Mouse (Mus musculus): ENCODE measurements at regions not wholly inside any gene's neighbourhood (a gene's known extent, or its start where the extent isn't known, plus 50 kb on each side); places are given as distances from the start of the nearest gene placed in this dataset.

DNA sequence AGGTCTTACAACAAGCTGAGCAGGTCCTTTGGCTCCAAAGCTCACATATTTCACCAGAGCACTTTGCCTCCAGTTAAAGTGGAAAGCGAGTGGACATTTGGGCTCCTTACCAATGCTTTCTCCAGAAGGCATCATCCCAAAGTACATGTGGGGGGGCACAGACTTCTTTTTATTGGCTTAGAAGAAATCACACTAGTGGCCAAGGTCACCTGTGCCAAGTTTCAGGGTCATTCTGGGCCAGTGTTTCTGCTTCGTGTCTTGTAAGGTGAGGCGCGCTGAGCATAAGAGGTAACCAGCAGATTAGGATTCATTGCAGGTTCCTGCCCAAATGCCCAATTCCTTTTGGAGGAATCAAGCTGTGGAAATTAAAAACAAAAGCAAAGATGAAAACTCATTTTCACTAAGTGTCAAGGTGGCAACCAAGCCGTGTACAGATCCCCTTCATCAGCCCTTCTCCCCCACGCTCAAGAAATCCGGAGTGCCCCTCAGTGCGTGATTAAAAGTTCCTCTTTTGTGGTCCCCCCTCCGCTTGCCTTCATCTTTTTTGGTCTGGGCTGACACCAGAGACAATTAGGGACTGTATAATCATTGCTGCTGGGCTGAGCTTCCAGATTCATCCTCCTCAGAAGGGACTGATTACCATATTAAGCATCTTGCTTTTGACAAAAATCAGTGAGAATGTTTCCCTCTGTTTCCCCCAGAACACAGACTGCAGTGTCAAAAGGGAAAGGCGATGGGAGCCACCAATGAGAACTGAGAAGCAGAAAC is 222.2 kb upstream of the Ntm start:
- no peaks in the 10 kb centered on the region for H3K36me3 ChIP-seq (replicated peaks)
- H3K4me3 ChIP-seq, result no peak overlapping the region
- H3K27me3 ChIP-seq (replicated peaks; ENCODE audit: low read depth, poor library complexity, severe bottlenecking), result no peaks in the 10 kb centered on the region
- no peak for DNase-seq (ENCODE audit: low spot score)
- H3K9me3 ChIP-seq, result no peaks in the 10 kb centered on the region
- H3K27ac ChIP-seq (replicated peaks), result no peak overlapping the region
- 90% methylated on average over 10 of the region's 10 CpGs for WGBS
- 0 out of 2 replicates have a peak, but pooled peaks cover 6% of the 10 kb centered on the region for H3K4me1 ChIP-seq

GRCm38 (mm10) chr9:30186261-30186660 is 223.3 kb upstream of the Ntm start:
- no peak overlapping the region for H3K4me3 ChIP-seq

GRCm38 (mm10) chr9:30190078-30190477 is 227.1 kb upstream of the Ntm start:
- no peaks in the 10 kb centered on the region for H3K27me3 ChIP-seq (replicated peaks; ENCODE audit: low read depth, poor library complexity, severe bottlenecking)
- no peak overlapping the region for H3K27ac ChIP-seq (replicated peaks)
- H3K4me3 ChIP-seq, result no peak overlapping the region
- no peaks in the 10 kb centered on the region for H3K9me3 ChIP-seq
- no peaks in the 10 kb centered on the region for H3K4me1 ChIP-seq
- H3K36me3 ChIP-seq (replicated peaks), result no peaks in the 10 kb centered on the region
- 96% methylated on average over 5 of the region's 5 CpGs for WGBS
- no peak for DNase-seq (ENCODE audit: low spot score)

More at GRCm38 (mm10) chr9:30186261-30186660, 223.3 kb upstream of the Ntm start:
- Histone ChIP-seq H3K27me3 (replicated peaks; ENCODE audit: low read depth, poor library complexity, severe bottlenecking) (no peaks in the 10 kb centered on the region), H3K9me3 (no peaks in the 10 kb centered on the region), H3K36me3 (replicated peaks) (no peaks in the 10 kb centered on the region), H3K27ac (replicated peaks) (no peak overlapping the region), H3K4me1 (0 out of 2 replicates have a peak, but pooled peaks cover 6% of the 10 kb centered on the region)
- DNase-seq (ENCODE audit: low spot score), result no peak
- WGBS, result 92% methylated on average over 2 of the region's 2 CpGs

DNA sequence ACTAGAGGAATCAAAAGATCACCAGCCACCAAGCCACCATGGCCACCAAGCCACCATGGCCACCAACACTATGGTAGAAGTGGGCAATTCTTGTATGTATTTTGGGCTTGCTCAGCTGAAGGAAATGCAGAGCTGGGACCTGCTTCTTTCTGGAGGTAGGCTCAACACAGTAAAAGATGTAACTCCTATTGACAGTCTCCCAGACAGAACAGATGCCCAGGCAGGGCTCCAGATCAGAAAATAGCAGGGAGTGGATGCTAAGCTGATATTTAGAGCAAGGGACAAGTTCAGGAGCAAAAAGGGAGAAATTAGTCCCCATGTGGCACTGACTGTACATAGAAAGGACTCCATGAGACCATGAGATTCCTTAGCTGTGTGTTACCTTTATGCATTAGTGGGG is 228.2 kb upstream of the Ntm start:
- Histone ChIP-seq H3K4me3 (no peak overlapping the region), H3K9me3 (no peaks in the 10 kb centered on the region), H3K4me1 (no peaks in the 10 kb centered on the region), H3K36me3 (replicated peaks) (no peaks in the 10 kb centered on the region), H3K27me3 (replicated peaks; ENCODE audit: low read depth, poor library complexity, severe bottlenecking) (no peaks in the 10 kb centered on the region), H3K27ac (replicated peaks) (no peak overlapping the region)
- DNase-seq (ENCODE audit: low spot score), result no peak

GRCm38 (mm10) chr9:30191902-30192301 is 229.0 kb upstream of the Ntm start:
- Histone ChIP-seq H3K27ac (replicated peaks) (no peak overlapping the region), H3K27me3 (replicated peaks; ENCODE audit: low read depth, poor library complexity, severe bottlenecking) (no peaks in the 10 kb centered on the region), H3K4me1 (no peaks in the 10 kb centered on the region), H3K4me3 (no peak overlapping the region), H3K36me3 (replicated peaks) (no peaks in the 10 kb centered on the region), H3K9me3 (no peaks in the 10 kb centered on the region)
- no peak for DNase-seq (ENCODE audit: low spot score)

DNA sequence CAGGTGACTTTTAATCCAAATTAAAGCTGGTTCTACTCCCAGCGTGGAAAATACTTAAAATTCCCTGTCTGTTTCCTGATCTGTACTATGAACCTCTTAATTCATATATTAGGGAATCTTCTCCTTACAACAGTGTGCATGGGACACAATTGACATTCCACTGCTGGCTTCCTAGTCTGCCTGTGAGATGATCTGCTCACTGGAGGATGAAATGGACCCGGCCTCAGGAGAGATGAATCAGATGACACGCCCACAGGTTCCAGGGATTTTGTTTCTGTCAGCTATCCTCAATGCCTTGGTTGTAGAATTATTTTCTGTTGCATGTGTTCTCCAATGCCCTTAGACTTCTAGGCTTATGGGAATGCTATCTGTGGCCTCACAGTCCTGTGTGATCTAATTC is 231.9 kb upstream of the Ntm start:
- WGBS, result 78% methylated on average over 3 of the region's 3 CpGs
- Histone ChIP-seq H3K27me3 (replicated peaks; ENCODE audit: low read depth, poor library complexity, severe bottlenecking) (no peaks in the 10 kb centered on the region), H3K4me1 (no peaks in the 10 kb centered on the region), H3K4me3 (no peak overlapping the region), H3K27ac (replicated peaks) (no peak overlapping the region), H3K9me3 (no peaks in the 10 kb centered on the region), H3K36me3 (replicated peaks) (no peaks in the 10 kb centered on the region)
- DNase-seq (ENCODE audit: low spot score), result no peak

- no peaks in the 10 kb centered on the region for H3K9me3 ChIP-seq
- H3K27ac ChIP-seq (replicated peaks), result no peak overlapping the region
- no peaks in the 10 kb centered on the region for H3K36me3 ChIP-seq (replicated peaks)
- WGBS, result 90% methylated on average over 3 of the region's 3 CpGs
- no peaks in the 10 kb centered on the region for H3K4me1 ChIP-seq
- DNase-seq (ENCODE audit: low spot score), result no peak
- no peaks in the 10 kb centered on the region for H3K27me3 ChIP-seq (replicated peaks; ENCODE audit: low read depth, poor library complexity, severe bottlenecking)
- no peak overlapping the region for H3K4me3 ChIP-seq
Measured at GRCm38 (mm10) chr9:30202411-30202810, 224.5 kb upstream of the Snx19 start.

GRCm38 (mm10) chr9:30207631-30208030 is 219.3 kb upstream of the Snx19 start:
- H3K4me1 ChIP-seq, result peaks cover 12% of the 10 kb centered on the region
- 89% methylated on average over 4 of the region's 4 CpGs for WGBS
- no peak overlapping the region for H3K4me3 ChIP-seq
- H3K36me3 ChIP-seq (replicated peaks), result no peaks in the 10 kb centered on the region
- no peak for DNase-seq (ENCODE audit: low spot score)
- H3K27ac ChIP-seq (replicated peaks), result no peak overlapping the region
- H3K9me3 ChIP-seq, result no peaks in the 10 kb centered on the region
- H3K27me3 ChIP-seq (replicated peaks; ENCODE audit: low read depth, poor library complexity, severe bottlenecking), result no peaks in the 10 kb centered on the region

GRCm38 (mm10) chr9:30209806-30210205 is 217.1 kb upstream of the Snx19 start:
- Histone ChIP-seq H3K27me3 (replicated peaks; ENCODE audit: low read depth, poor library complexity, severe bottlenecking) (no peaks in the 10 kb centered on the region), H3K9me3 (no peaks in the 10 kb centered on the region), H3K36me3 (replicated peaks) (no peaks in the 10 kb centered on the region), H3K27ac (replicated peaks) (peak overlapping the region; percentile 65), H3K4me3 (no peak overlapping the region), H3K4me1 (peaks cover 12% of the 10 kb centered on the region)
- WGBS, result 28% methylated on average over 1 of the region's 1 CpGs
- DNase-seq (ENCODE audit: low spot score), result peak; percentile 41

DNA sequence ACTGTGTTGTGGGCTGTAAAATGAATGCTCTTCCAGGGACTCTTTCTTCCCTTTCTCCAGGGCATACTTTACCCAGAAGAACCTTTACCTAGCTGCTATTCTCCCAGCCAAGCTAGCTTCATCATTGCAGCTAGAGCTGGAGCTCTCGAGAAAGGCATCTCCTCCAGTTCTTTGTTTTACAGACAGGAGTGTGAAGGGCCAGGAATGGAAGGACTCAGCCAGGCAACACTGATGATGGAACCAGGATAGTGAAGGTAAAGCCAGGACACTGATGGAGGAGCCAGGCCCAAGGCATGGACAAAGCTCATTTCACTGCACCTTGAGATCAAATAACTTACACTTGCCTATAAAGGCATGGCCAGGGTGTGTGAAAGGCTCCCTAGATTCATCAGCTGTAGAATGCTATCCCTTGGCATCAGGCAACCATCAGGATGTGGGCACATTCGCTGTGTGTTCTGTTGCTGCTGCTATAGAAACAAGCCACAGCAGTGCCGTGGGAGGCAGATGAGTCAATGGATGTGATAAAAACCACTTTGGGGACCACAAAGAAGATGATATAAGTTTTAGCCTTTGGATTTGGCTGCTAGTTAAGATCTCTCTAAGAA is 214.3 kb upstream of the Snx19 start:
- DNase-seq (ENCODE audit: low spot score), result no peak
- Histone ChIP-seq H3K27me3 (replicated peaks; ENCODE audit: low read depth, poor library complexity, severe bottlenecking) (no peaks in the 10 kb centered on the region), H3K36me3 (replicated peaks) (no peaks in the 10 kb centered on the region), H3K4me1 (peaks cover 12% of the 10 kb centered on the region), H3K9me3 (no peaks in the 10 kb centered on the region), H3K27ac (replicated peaks) (no peak overlapping the region), H3K4me3 (no peak overlapping the region)
- 88% methylated on average over 3 of the region's 3 CpGs for WGBS

- H3K4me3 ChIP-seq, result no peak overlapping the region
- H3K27me3 ChIP-seq (replicated peaks; ENCODE audit: low read depth, poor library complexity, severe bottlenecking), result no peaks in the 10 kb centered on the region
- H3K36me3 ChIP-seq (replicated peaks), result no peaks in the 10 kb centered on the region
- no peak overlapping the region for H3K27ac ChIP-seq (replicated peaks)
- no peaks in the 10 kb centered on the region for H3K9me3 ChIP-seq
- H3K4me1 ChIP-seq, result 0 out of 2 replicates have a peak, but pooled peaks cover 3% of the 10 kb centered on the region
- no peak for DNase-seq (ENCODE audit: low spot score)
- 75% methylated on average over 8 of the region's 8 CpGs for WGBS
Measured at GRCm38 (mm10) chr9:30234501-30235163, 192.3 kb upstream of the Snx19 start.

DNA sequence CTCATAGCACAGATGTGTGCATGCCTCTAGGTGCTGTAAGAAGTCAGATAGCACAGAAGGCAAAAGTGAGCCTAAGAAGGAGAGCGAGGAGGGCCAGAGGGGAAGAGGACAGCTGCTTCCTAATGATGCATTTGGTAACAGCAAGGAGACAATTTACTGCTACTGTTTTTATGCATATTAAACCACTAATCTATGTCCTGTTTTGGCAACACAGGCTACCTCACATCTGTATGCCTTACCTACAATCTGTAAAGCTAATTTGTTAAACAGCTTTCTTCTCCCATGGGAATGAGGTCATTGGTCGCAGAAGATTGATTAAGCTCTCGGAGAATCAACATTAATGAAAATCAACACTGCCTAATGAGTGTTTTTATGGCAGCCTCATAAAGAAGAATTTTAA is 191.1 kb upstream of the Snx19 start:
- no peak overlapping the region for H3K4me3 ChIP-seq
- 78% methylated on average over 3 of the region's 3 CpGs for WGBS
- H3K27me3 ChIP-seq (replicated peaks; ENCODE audit: low read depth, poor library complexity, severe bottlenecking), result no peaks in the 10 kb centered on the region

DNA sequence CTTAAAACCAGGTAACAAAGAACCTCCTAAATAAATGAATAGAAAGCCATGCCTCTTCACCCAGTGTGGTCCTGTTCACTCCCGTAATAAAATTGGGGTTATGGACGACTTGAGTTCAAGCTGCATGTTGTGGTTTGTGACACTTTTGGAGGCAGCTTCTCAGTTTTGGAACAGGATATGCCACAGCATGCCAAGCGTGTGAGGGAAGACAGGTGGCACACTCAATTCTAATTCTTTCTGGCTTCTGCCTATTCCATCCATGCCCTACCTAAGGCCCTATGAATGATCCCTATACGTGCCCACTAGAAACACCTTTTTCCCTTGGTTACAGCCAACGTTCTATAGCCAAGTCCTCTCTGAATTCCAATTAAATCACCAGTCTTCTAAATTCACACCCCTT is 184.8 kb upstream of the Snx19 start:
- Histone ChIP-seq H3K4me1 (no peaks in the 10 kb centered on the region; the same call in 1 of the 2 replicates), H3K27me3 (replicated peaks; ENCODE audit: low read depth, poor library complexity, severe bottlenecking) (no peaks in the 10 kb centered on the region), H3K36me3 (replicated peaks) (no peaks in the 10 kb centered on the region), H3K9me3 (no peaks in the 10 kb centered on the region), H3K4me3 (no peak overlapping the region), H3K27ac (replicated peaks) (no peak overlapping the region)
- DNase-seq (ENCODE audit: low spot score), result no peak
- WGBS, result 88% methylated on average over 5 of the region's 5 CpGs

More for the DNA sequence above, 191.1 kb upstream of the Snx19 start:
- Histone ChIP-seq H3K27ac (replicated peaks) (no peak overlapping the region), H3K4me1 (0 out of 2 replicates have a peak, but pooled peaks cover 3% of the 10 kb centered on the region), H3K9me3 (no peaks in the 10 kb centered on the region), H3K36me3 (replicated peaks) (no peaks in the 10 kb centered on the region)
- no peak for DNase-seq (ENCODE audit: low spot score)

Measured in embryonic facial prominence, embryonic 10.5 days (tissue).